Mouse (Mus musculus): Measurements from ENCODE around the gene Iffo1. TPM values are rescaled to one million over a fixed set of nuclear protein-coding genes. Genes with fewer than 3 reads are reported as not detected.

Gene Iffo1
- 1 to 10 TPM; 5.7 to 7.0 TPM for total RNA-seq (2021)
- polyA plus RNA-seq (2012; rRNA removed): 19.7 and 21.8 TPM in 2 replicates
- long read RNA-seq, partial matches to known transcripts: 3 of 5 reads
- long read RNA-seq, other reads (novel, unspliced or antisense): 2 of 5 reads

- intact Hi-C loops (cut with DNase I): no loop called here
- Histone ChIP-seq H3K36me3 (ENCODE audit: control insufficient read depth, insufficient read depth, low read length) (peaks cover 3% of the 10 kb centered on the region; the same call in 1 of the 2 replicates), H3K9ac (ENCODE audit: low read depth, low read length) (peak within 1 kb of the TSS; percentile 94), H3K79me2 (replicated peaks; ENCODE audit: control insufficient read depth, insufficient read depth, low read length) (peaks cover 2% of the 10 kb centered on the region), H3K4me3 (peak within 1 kb of the TSS; percentile 95), H3K27me3 (ENCODE audit: control insufficient read depth, insufficient read depth, low read length) (no peaks in the 10 kb centered on the region), H3K27ac (peak within 1 kb of the TSS; percentile 90), H3K4me1 (ENCODE audit: control insufficient read depth, insufficient read depth, low read length) (peaks cover 31% of the 10 kb centered on the region)
- WGBS: under 1% methylated on average over 16 of the region's 16 CpGs
- TF ChIP-seq CTCF (IDR thresholded peaks at IDR 0.05): peak; percentile 79
- TF ChIP-seq EP300 (IDR thresholded peaks at IDR 0.05; ENCODE audit: insufficient read depth, low read depth, low read length): peak; percentile 55; the same call in 1 of the 2 replicates
- peak; percentile 95 for TF ChIP-seq POLR2A (IDR thresholded peaks at IDR 0.05; ENCODE audit: insufficient read depth, low read depth, low read length)
- DNase-seq: peak; percentile 89 to 91
Observed at GRCm38 (mm10) chr6:125145001-125145400, at the start of gene Iffo1. TSS of gene Iffo1 (plus strand) at chr6:125145241.

GRCm38 (mm10) chr6:125095391-125096278, 49.4 kb upstream of the Iffo1 start, which contains the start of gene Chd4:
TSS of gene Chd4 (plus strand) at chr6:125095981.
- peak; percentile 89 to 92 for DNase-seq
- intact Hi-C loops (cut with DNase I): loop anchor here (2.0 kb wide), 1 partner anchor 69 kb away; no protein-coding TSS in a partner anchor
- 2% methylated on average over 41 of the region's 45 CpGs for WGBS

GRCm38 (mm10) chr6:125096279-125096596, 48.8 kb upstream of the Iffo1 start:
- Histone ChIP-seq H3K36me3 (ENCODE audit: control insufficient read depth, insufficient read depth, low read length) (peaks cover 15% of the 10 kb centered on the region), H3K79me2 (replicated peaks; ENCODE audit: control insufficient read depth, insufficient read depth, low read length) (peaks cover 3% of the 10 kb centered on the region), H3K4me3 (peak overlapping the region; percentile 91), H3K27ac (peak overlapping the region; percentile 96), H3K27me3 (ENCODE audit: control insufficient read depth, insufficient read depth, low read length) (no peaks in the 10 kb centered on the region), H3K4me1 (ENCODE audit: control insufficient read depth, insufficient read depth, low read length) (peaks cover 18% of the 10 kb centered on the region), H3K9ac (ENCODE audit: low read depth, low read length) (peak overlapping the region; percentile 94)
- WGBS: under 1% methylated on average over 30 of the region's 32 CpGs
- TF ChIP-seq EP300 (IDR thresholded peaks at IDR 0.05; ENCODE audit: insufficient read depth, low read depth, low read length): no peak
- TF ChIP-seq CTCF (IDR thresholded peaks at IDR 0.05): 0 out of 2 replicates have a peak, but pooled peaks have one; percentile 11
- no peak for TF ChIP-seq POLR2A (IDR thresholded peaks at IDR 0.05; ENCODE audit: insufficient read depth, low read depth, low read length)
- no peak for DNase-seq
- intact Hi-C loops (cut with DNase I): loop anchor here (2.0 kb wide), 1 partner anchor 69 kb away; no protein-coding TSS in a partner anchor

More at GRCm38 (mm10) chr6:125095391-125096278, 49.4 kb upstream of the Iffo1 start, which contains the start of gene Chd4:
- Histone ChIP-seq H3K9ac (ENCODE audit: low read depth, low read length) (peak within 1 kb of the TSS; percentile 94), H3K36me3 (ENCODE audit: control insufficient read depth, insufficient read depth, low read length) (peaks cover 15% of the 10 kb centered on the region), H3K79me2 (replicated peaks; ENCODE audit: control insufficient read depth, insufficient read depth, low read length) (peaks cover 3% of the 10 kb centered on the region), H3K27ac (peak within 1 kb of the TSS; percentile 96), H3K4me1 (ENCODE audit: control insufficient read depth, insufficient read depth, low read length) (peaks cover 18% of the 10 kb centered on the region), H3K4me3 (peak within 1 kb of the TSS; percentile 91), H3K27me3 (ENCODE audit: control insufficient read depth, insufficient read depth, low read length) (no peaks in the 10 kb centered on the region)
- TF ChIP-seq CTCF (IDR thresholded peaks at IDR 0.05): no peak
- 0 out of 2 replicates have a peak, but pooled peaks have one; percentile 40 for TF ChIP-seq EP300 (IDR thresholded peaks at IDR 0.05; ENCODE audit: insufficient read depth, low read depth, low read length)
- peak; percentile 83 for TF ChIP-seq POLR2A (IDR thresholded peaks at IDR 0.05; ENCODE audit: insufficient read depth, low read depth, low read length)

- Histone ChIP-seq H3K4me3 (peak overlapping the region; percentile 91), H3K27ac (peak overlapping the region; percentile 96), H3K9ac (ENCODE audit: low read depth, low read length) (peak overlapping the region; percentile 94), H3K4me1 (ENCODE audit: control insufficient read depth, insufficient read depth, low read length) (peaks cover 18% of the 10 kb centered on the region), H3K27me3 (ENCODE audit: control insufficient read depth, insufficient read depth, low read length) (no peaks in the 10 kb centered on the region), H3K36me3 (ENCODE audit: control insufficient read depth, insufficient read depth, low read length) (peaks cover 15% of the 10 kb centered on the region), H3K79me2 (replicated peaks; ENCODE audit: control insufficient read depth, insufficient read depth, low read length) (peaks cover 5% of the 10 kb centered on the region)
- DNase-seq: peak; percentile 80 to 82
- TF ChIP-seq EP300 (IDR thresholded peaks at IDR 0.05; ENCODE audit: insufficient read depth, low read depth, low read length) (no peak), POLR2A (IDR thresholded peaks at IDR 0.05; ENCODE audit: insufficient read depth, low read depth, low read length) (no peak), CTCF (IDR thresholded peaks at IDR 0.05) (no peak)
- intact Hi-C loops (cut with DNase I): loop anchor here (2.0 kb wide), 1 partner anchor 68 kb away; no protein-coding TSS in a partner anchor
- 1% methylated on average over 43 of the region's 44 CpGs for WGBS
Observed at GRCm38 (mm10) chr6:125096597-125097345, 48.3 kb upstream of the Iffo1 start.

GRCm38 (mm10) chr6:125097346-125097689, 47.7 kb upstream of the Iffo1 start:
- under 1% methylated on average over 12 of the region's 12 CpGs for WGBS
- Histone ChIP-seq H3K4me1 (ENCODE audit: control insufficient read depth, insufficient read depth, low read length) (peaks cover 18% of the 10 kb centered on the region), H3K79me2 (replicated peaks; ENCODE audit: control insufficient read depth, insufficient read depth, low read length) (peaks cover 5% of the 10 kb centered on the region), H3K27me3 (ENCODE audit: control insufficient read depth, insufficient read depth, low read length) (no peaks in the 10 kb centered on the region), H3K27ac (peak overlapping the region; percentile 96), H3K9ac (ENCODE audit: low read depth, low read length) (peak overlapping the region; percentile 94), H3K4me3 (peak overlapping the region; percentile 91), H3K36me3 (ENCODE audit: control insufficient read depth, insufficient read depth, low read length) (peaks cover 15% of the 10 kb centered on the region)
- intact Hi-C loops (cut with DNase I): loop anchor here (2.0 kb wide), 1 partner anchor 67 kb away; no protein-coding TSS in a partner anchor
- no peak for DNase-seq
- TF ChIP-seq EP300 (IDR thresholded peaks at IDR 0.05; ENCODE audit: insufficient read depth, low read depth, low read length) (no peak), POLR2A (IDR thresholded peaks at IDR 0.05; ENCODE audit: insufficient read depth, low read depth, low read length) (no peak), CTCF (IDR thresholded peaks at IDR 0.05) (no peak)

Data from heart, adult 2 months (tissue).